In the genomic region with DNA sequence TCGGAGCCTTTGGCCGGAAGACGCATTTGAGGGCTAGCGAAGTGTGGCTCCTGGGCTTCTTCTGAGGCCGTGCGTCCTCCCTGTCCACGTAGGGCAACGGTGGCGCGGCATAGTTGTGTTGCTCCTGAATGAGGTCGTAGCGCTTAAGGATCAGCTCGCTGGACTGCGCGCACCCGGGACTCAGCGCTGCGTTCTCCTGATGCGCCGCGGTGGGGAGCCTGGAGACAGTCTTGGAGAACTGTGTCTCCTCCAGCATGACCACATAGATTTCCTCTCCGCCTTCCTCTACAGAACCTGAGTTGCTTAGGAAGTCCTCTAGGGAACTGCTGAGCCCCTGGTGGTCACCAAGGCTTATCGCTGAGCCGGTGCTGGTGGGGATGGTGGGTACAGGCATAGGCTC, we compare ENCODE assay signal across 9 mouse cellular contexts. TPM values are rescaled to one million over a fixed set of nuclear protein-coding genes. Genes with fewer than 3 reads are reported as not detected.
A peak's percentile ranks its signal among the peaks of the same experiment; 100 is the strongest.
DNase-seq lines count a peak whose midpoint lies in the region; ATAC-seq and TF ChIP-seq lines count a peak whose summit lies in the region.
"Had no signal": no experiment of that assay in that cellular context is flagged by ENCODE, and none has a peak within 500 bp of the region (broad histone marks: within the 10 kb centered on the region; RNA-seq: fewer than 3 reads in every experiment).

No protein-coding gene starts in this region.

- peaks cover 4% of the 10 kb centered on the region; the same call in 1 of the 2 replicates for H3K9me3 ChIP-seq in heart, embryonic 12.5 days (replicated peaks)
- peaks cover 3% of the 10 kb centered on the region; the same call in 1 of the 2 replicates for H3K9me3 ChIP-seq in hindbrain, embryonic 12.5 days (replicated peaks)
- no peaks in the 10 kb centered on the region for H3K9me3 ChIP-seq in midbrain, postnatal 0 days (ENCODE audit: low read length)

- DNase-seq in heart, adult 18-20 months: no peak
- DNase-seq in ZHBTc4 (ENCODE audit: low read depth, low spot score): peak; percentile 43
- peak; percentile 34 for DNase-seq in midbrain, postnatal 0 days (ENCODE audit: low spot score)
- no peak for DNase-seq in thymus, postnatal 25 days
- DNase-seq in lung, adult 2 months: no peak
- DNase-seq in spleen, adult 12 weeks (ENCODE audit: low spot score): no peak
- DNase-seq: heart, postnatal 4 days had no signal

- 14% methylated on average over 24 of the region's 24 CpGs for WGBS in heart, embryonic 12.5 days
- WGBS in hindbrain, embryonic 12.5 days: 9% methylated on average over 24 of the region's 24 CpGs
- WGBS in midbrain, postnatal 0 days: 17% methylated on average over 24 of the region's 24 CpGs
- 17% methylated on average over 24 of the region's 24 CpGs for WGBS in lung, adult 2 months

- ATAC-seq in heart, embryonic 12.5 days (ENCODE audit: insufficient number of reproducible peaks, low FRiP score): no peak
- ATAC-seq in hindbrain, embryonic 12.5 days (ENCODE audit: low FRiP score): no peak
- ATAC-seq in midbrain, postnatal 0 days (ENCODE audit: low FRiP score): peak; percentile 47; the same call in 1 of the 2 replicates

- peaks cover 13% of the 10 kb centered on the region for H3K27me3 ChIP-seq in heart, embryonic 12.5 days (replicated peaks)
- no peaks in the 10 kb centered on the region; the same call in 1 of the 2 replicates for H3K27me3 ChIP-seq in hindbrain, embryonic 12.5 days
- no peaks in the 10 kb centered on the region for H3K27me3 ChIP-seq in midbrain, postnatal 0 days (ENCODE audit: insufficient read depth, low read length)

- TF ChIP-seq CTCF in midbrain, postnatal 0 days (IDR thresholded peaks at IDR 0.05): peak; percentile 33; the same call in 1 of the 2 replicates
- TF ChIP-seq CTCF in lung, adult 2 months (IDR thresholded peaks at IDR 0.05; ENCODE audit: insufficient read depth, low read length): no peak

- H3K27ac ChIP-seq in heart, embryonic 12.5 days (ENCODE audit: poor library complexity, severe bottlenecking): no peak overlapping the region
- H3K27ac ChIP-seq in hindbrain, embryonic 12.5 days: no peak overlapping the region
- H3K27ac ChIP-seq in midbrain, postnatal 0 days (ENCODE audit: low read depth, low read length): no peak overlapping the region

- no peak for TF ChIP-seq POLR2A in lung, adult 2 months (IDR thresholded peaks at IDR 0.05; ENCODE audit: borderline replicate concordance, extremely low read depth, low read depth, low read length)

- H3K9ac ChIP-seq in heart, embryonic 12.5 days: no peak overlapping the region
- H3K9ac ChIP-seq in hindbrain, embryonic 12.5 days: no peak overlapping the region
- no peak overlapping the region for H3K9ac ChIP-seq in midbrain, postnatal 0 days (replicated peaks; ENCODE audit: low read length, poor library complexity, severe bottlenecking)

- no peaks in the 10 kb centered on the region for H3K36me3 ChIP-seq in heart, embryonic 12.5 days
- no peaks in the 10 kb centered on the region for H3K36me3 ChIP-seq in hindbrain, embryonic 12.5 days
- H3K36me3 ChIP-seq in midbrain, postnatal 0 days (ENCODE audit: insufficient read depth, low read length): no peaks in the 10 kb centered on the region

- H3K4me1 ChIP-seq in heart, embryonic 12.5 days (replicated peaks): no peaks in the 10 kb centered on the region
- H3K4me1 ChIP-seq in hindbrain, embryonic 12.5 days: no peaks in the 10 kb centered on the region
- no peaks in the 10 kb centered on the region for H3K4me1 ChIP-seq in midbrain, postnatal 0 days (ENCODE audit: insufficient read depth, low read length)
- H3K4me1 ChIP-seq in lung, adult 2 months (ENCODE audit: control insufficient read depth, insufficient read depth, low read length): no peaks in the 10 kb centered on the region

- peak overlapping the region; percentile 26 for H3K4me3 ChIP-seq in heart, embryonic 12.5 days
- peak overlapping the region; percentile 16 for H3K4me3 ChIP-seq in hindbrain, embryonic 12.5 days
- peak overlapping the region; percentile 25 for H3K4me3 ChIP-seq in midbrain, postnatal 0 days (ENCODE audit: low read depth, low read length)
- H3K4me3 ChIP-seq in lung, adult 2 months (replicated peaks; ENCODE audit: extremely low read depth, low read depth, low read length): no peak overlapping the region

- H3K4me2 ChIP-seq in heart, embryonic 12.5 days: peak overlapping the region; percentile 56
- peak overlapping the region; percentile 42 for H3K4me2 ChIP-seq in hindbrain, embryonic 12.5 days (replicated peaks)
- H3K4me2 ChIP-seq in midbrain, postnatal 0 days (ENCODE audit: low read depth, low read length, poor library complexity, severe bottlenecking): peak overlapping the region; percentile 42

RNA-seq across cellular contexts. Expression of a gene that starts 1.0 kb away (rescaled TPM):
- not detected in 2 replicates for polyA plus RNA-seq in heart, embryonic 12.5 days (2016; fragmentation: Nextera tagmentation; extraction: Ambion mirVana)
- not detected for total RNA-seq in heart, adult 18-20 months (2021)
- not detected in 2 replicates for polyA plus RNA-seq in hindbrain, embryonic 12.5 days (2016; fragmentation: Nextera tagmentation; extraction: Ambion mirVana)
- total RNA-seq in midbrain, postnatal 0 days (2014; rRNA removed): 0.11 TPM in 1 of 2 replicates, not detected in the other
- polyA plus RNA-seq in midbrain, postnatal 0 days (2015; fragmentation: Nextera tagmentation; extraction: Ambion mirVana): 0.06 TPM in 1 of 2 replicates, not detected in the other
- not detected in 2 replicates for polyA plus RNA-seq in lung, adult 2 months (2012; rRNA removed)
- total RNA-seq: heart, postnatal 4 days had no signal

Comparison
In these comparisons a context has a peak if more than half of its experiments do, and no peak if none do; other contexts are left out.
1. DNase-seq: peak in ZHBTc4 (single experiment) and midbrain, postnatal 0 days (single experiment); none in heart, adult 18-20 months (0 of 2), thymus, postnatal 25 days (single experiment), lung, adult 2 months (single experiment) and spleen, adult 12 weeks (single experiment).
2. Peak in every context shown above with its lines, with median percentiles within 50 percentile points of each other: H3K4me2 ChIP-seq.